Mouse (Mus musculus) CD4-positive naive resting alpha-beta T cell, adult 76 days (primary cell): ENCODE data around the gene Htr2b. TPM values are rescaled to one million over a fixed set of nuclear protein-coding genes. Genes with fewer than 3 reads are reported as not detected.

Source experiments
- total RNA-seq: library from RNA; stranded (reverse); gene quantifications from one replicate; pipeline ENCODE4 v1.2.4, GENCODE M21; 2023

Htr2b gene
- not detected for total RNA-seq

DNA sequence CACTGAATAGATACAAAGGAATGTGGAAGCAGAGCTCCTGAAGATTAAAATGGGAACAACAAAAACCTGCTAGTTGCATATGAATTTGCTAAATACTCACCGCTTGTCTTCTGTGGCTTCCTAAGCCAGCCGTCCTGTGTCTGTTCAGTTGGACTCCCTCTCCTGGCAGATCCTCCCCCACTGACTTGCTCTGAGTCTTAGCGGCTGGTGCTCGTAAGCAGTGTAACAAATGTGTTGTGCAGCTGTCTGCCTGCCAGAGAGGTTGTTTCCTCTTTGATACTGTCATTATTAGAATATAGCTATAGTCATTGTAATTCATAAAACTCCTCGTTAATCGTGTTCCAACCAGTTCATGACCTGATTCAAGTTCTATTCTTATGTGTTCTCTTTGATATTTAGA is at the start of gene Htr2b:
Htr2b (minus strand) TSS at position 192 of the 400 bp plus-strand sequence.

DNA sequence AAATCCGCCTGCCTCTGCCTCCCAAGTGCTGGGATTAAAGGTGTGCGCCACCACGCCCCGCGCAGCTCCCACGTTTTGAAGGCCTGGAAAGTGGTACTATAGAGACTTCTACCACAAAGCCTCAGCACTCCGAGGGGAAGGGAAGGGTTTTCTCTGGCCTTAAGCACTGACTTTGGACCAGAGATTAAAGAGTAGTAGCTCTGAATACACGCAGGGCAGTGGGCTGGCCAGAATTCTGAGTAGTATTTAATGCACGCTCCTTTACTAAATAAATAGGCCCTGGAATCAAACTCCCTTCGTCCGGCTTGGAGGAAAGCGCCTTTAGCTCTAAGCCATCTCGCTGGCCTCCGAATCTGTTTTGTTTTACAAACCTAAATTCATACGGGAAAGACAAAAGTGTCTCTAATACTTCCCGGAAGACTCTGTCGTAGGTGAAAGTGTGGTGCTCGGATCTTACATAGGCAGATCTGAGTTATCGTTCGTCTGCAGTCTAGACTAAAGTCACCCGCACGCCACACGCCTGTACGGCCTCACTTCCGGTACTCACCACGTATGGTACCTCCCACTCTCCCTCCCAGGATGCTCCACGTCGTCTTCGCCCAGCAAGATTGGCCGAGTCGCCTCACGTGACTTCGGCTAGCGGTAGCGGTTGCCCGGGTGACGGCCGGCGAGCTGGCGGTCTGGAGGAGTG is 42.5 kb upstream of the Htr2b start, which contains the start of gene Armc9:
Armc9 (plus strand) TSS at position 648 of the 691 bp plus-strand sequence.

DNA sequence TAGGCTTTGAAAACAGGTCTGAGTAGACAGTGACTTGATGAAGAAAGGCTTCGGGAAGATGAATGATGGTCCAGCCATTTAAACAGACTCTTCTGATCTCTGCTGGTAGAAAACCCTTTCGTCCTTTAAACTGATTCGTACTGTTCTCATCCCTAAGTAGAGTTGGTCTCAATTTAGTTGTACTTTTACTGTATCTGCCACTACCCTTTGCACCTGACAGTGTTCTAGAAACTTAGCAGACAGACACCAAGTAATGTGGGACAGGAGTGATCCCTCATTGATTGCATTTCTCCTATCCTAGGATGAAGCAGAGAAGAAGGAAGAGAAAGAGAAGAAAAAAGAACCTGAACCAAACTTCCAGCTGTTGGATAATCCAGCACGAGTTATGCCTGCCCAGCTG is 21.6 kb upstream of the Htr2b start, which contains the start of gene Gm21972:
Gm21972 (plus strand) TSS at position 301 of the 400 bp plus-strand sequence.

DNA sequence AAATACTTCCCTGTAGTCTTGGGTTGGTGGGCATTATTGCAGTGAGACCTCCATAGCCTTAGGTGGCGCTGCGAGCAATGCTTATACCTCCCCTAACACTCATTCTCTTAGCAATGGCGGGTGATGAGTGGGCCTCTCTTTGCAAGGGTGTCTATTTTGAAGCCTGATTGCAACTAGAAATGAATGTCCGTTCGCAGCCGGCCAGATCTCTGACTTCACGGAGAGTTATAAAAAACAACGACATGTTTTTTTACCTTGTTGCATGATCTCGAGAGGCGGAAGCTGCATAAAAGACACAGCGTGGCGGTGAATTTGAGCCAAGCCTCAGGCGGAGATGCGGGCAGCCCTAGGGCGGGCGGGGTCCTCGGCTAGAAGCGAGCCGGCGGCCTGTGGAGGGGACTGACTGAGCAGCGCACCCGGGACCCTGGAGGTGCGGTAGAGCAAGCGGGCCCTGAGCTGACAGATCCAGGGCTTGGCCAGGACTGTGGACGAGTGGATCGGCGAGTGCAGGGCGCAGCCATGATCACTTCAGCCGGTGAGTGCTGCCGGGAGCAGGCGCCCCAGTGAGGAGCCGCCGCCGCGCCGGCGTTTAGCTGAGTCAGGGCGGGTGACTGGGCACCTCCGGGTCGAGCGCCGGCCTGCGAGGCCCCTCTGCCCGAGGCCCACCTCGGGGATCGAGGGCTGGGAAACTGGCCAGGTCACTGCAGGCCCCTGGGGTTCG is 47.3 kb downstream of the Htr2b start, which contains the start of gene Psmd1:
Psmd1 (plus strand) TSS at position 117 of the 721 bp plus-strand sequence.

Other genes with a start within 250 kb of the Htr2b start
- gene Itm2c, start 217.7 kb downstream of the Htr2b start, total RNA-seq = 67.8 TPM
- 0.73 TPM for gene 4933407L21Rik, start 183.5 kb downstream of the Htr2b start, total RNA-seq
- gene Gpr55, start 151.0 kb downstream of the Htr2b start, total RNA-seq = 0.53 TPM
- not detected for gene Spata3, start 95.2 kb downstream of the Htr2b start, total RNA-seq
- 0.38 TPM for gene 2810459M11Rik, start 66.1 kb downstream of the Htr2b start, total RNA-seq
- gene Psmd1, start 47.6 kb downstream of the Htr2b start, total RNA-seq = 46.4 TPM
- not detected for gene Gm21972, start 21.7 kb upstream of the Htr2b start, total RNA-seq
- 7.8 TPM for gene Armc9, start 42.8 kb upstream of the Htr2b start, total RNA-seq
- gene B3gnt7, start 190.9 kb upstream of the Htr2b start, total RNA-seq = 4.7 TPM
- gene Ncl, start 247.4 kb upstream of the Htr2b start, total RNA-seq = 548 TPM